In genomic region chr6:136304369-136304988, GRCm38 (mm10) we compare ENCODE assay signal across 21 mouse cellular contexts. TPM values are rescaled to one million over a fixed set of nuclear protein-coding genes. Genes with fewer than 3 reads are reported as not detected.
A peak's percentile ranks its signal among the peaks of the same experiment; 100 is the strongest.
DNase-seq lines count a peak whose midpoint lies in the region; ATAC-seq and TF ChIP-seq lines count a peak whose summit lies in the region.
"Had no signal": no experiment of that assay in that cellular context is flagged by ENCODE, and none has a peak within 500 bp of the region (broad histone marks: within the 10 kb centered on the region; RNA-seq: fewer than 3 reads in every experiment).

No protein-coding gene starts in this region.

- no peak overlapping the region for H3K4me3 ChIP-seq in hindbrain, embryonic 16.5 days (ENCODE audit: low read length)
- no peak overlapping the region for H3K4me3 ChIP-seq in hindbrain, embryonic 10.5 days
- no peak overlapping the region for H3K4me3 ChIP-seq in forebrain, embryonic 16.5 days (replicated peaks; ENCODE audit: low read length)
- H3K4me3 ChIP-seq in midbrain, postnatal 0 days (ENCODE audit: low read depth, low read length), result no peak overlapping the region
- H3K4me3 ChIP-seq in intestine, embryonic 15.5 days (replicated peaks), result no peak overlapping the region
- H3K4me3 ChIP-seq: embryonic facial prominence, embryonic 12.5 days; heart, embryonic 10.5 days had no signal

- no peak overlapping the region for H3K4me2 ChIP-seq in hindbrain, embryonic 16.5 days (ENCODE audit: low read length)
- H3K4me2 ChIP-seq in forebrain, embryonic 16.5 days (ENCODE audit: low read length), result no peak overlapping the region
- no peak overlapping the region for H3K4me2 ChIP-seq in midbrain, postnatal 0 days (ENCODE audit: low read depth, low read length, poor library complexity, severe bottlenecking)
- no peak overlapping the region for H3K4me2 ChIP-seq in intestine, embryonic 15.5 days (replicated peaks)
- H3K4me2 ChIP-seq: embryonic facial prominence, embryonic 12.5 days had no signal

- no peak for DNase-seq in hindbrain, embryonic 10.5 days (ENCODE audit: low spot score)
- DNase-seq in layer of hippocampus, adult 9-10 months (ENCODE audit: low spot score), result peak; percentile 44
- peak; percentile 55 for DNase-seq in midbrain, postnatal 0 days (ENCODE audit: low spot score)
- no peak for DNase-seq in spleen, postnatal 10 days (ENCODE audit: low spot score in 2 of 2)
- DNase-seq: adrenal gland, postnatal 36 days; cerebellum, adult 9-11 months; kidney, adult 2 months; thymus, postnatal 36 days had no signal

- peak; percentile 75 for ATAC-seq in hindbrain, embryonic 16.5 days
- ATAC-seq in forebrain, embryonic 16.5 days, result peak; percentile 80
- ATAC-seq in midbrain, postnatal 0 days (ENCODE audit: low FRiP score), result peak; percentile 78; the same call in 1 of the 2 replicates
- ATAC-seq in erythroblast, adult 5-6 weeks (replicated peaks; ENCODE audit: low FRiP score, poor library complexity, severe bottlenecking), result no peak
- no peak for ATAC-seq in intestine, embryonic 15.5 days

- peak overlapping the region; percentile 31; the same call in 1 of the 2 replicates for H3K27ac ChIP-seq in hindbrain, embryonic 16.5 days (ENCODE audit: low read depth, low read length)
- no peak overlapping the region for H3K27ac ChIP-seq in hindbrain, embryonic 10.5 days
- H3K27ac ChIP-seq in forebrain, embryonic 16.5 days (ENCODE audit: low read length), result peak overlapping the region; percentile 79
- peak overlapping the region; percentile 60; the same call in 1 of the 2 replicates for H3K27ac ChIP-seq in midbrain, postnatal 0 days (ENCODE audit: low read depth, low read length)
- H3K27ac ChIP-seq in intestine, embryonic 15.5 days, result no peak overlapping the region
- H3K27ac ChIP-seq: embryonic facial prominence, embryonic 12.5 days; heart, embryonic 10.5 days had no signal

- H3K9ac ChIP-seq in hindbrain, embryonic 16.5 days (ENCODE audit: low read depth, low read length), result no peak overlapping the region
- H3K9ac ChIP-seq in forebrain, embryonic 16.5 days (replicated peaks; ENCODE audit: low read depth, low read length), result no peak overlapping the region
- H3K9ac ChIP-seq in midbrain, postnatal 0 days (replicated peaks; ENCODE audit: low read length, poor library complexity, severe bottlenecking), result no peak overlapping the region
- H3K9ac ChIP-seq in intestine, embryonic 15.5 days, result no peak overlapping the region
- H3K9ac ChIP-seq: embryonic facial prominence, embryonic 12.5 days had no signal

- no peaks in the 10 kb centered on the region for H3K36me3 ChIP-seq in hindbrain, embryonic 16.5 days (ENCODE audit: control insufficient read depth, insufficient read depth, low read length)
- H3K36me3 ChIP-seq in hindbrain, embryonic 10.5 days, result no peaks in the 10 kb centered on the region
- no peaks in the 10 kb centered on the region for H3K36me3 ChIP-seq in forebrain, embryonic 16.5 days (ENCODE audit: control insufficient read depth, insufficient read depth)
- no peaks in the 10 kb centered on the region for H3K36me3 ChIP-seq in midbrain, postnatal 0 days (ENCODE audit: insufficient read depth, low read length)
- H3K36me3 ChIP-seq in intestine, embryonic 15.5 days, result no peaks in the 10 kb centered on the region
- H3K36me3 ChIP-seq: embryonic facial prominence, embryonic 12.5 days; heart, embryonic 10.5 days had no signal

- no peak for TF ChIP-seq CTCF in midbrain, postnatal 0 days (IDR thresholded peaks at IDR 0.05)

- no peaks in the 10 kb centered on the region for H3K27me3 ChIP-seq in hindbrain, embryonic 16.5 days (replicated peaks; ENCODE audit: control insufficient read depth, insufficient read depth, low read length)
- no peaks in the 10 kb centered on the region for H3K27me3 ChIP-seq in hindbrain, embryonic 10.5 days (ENCODE audit: insufficient read depth, poor library complexity, severe bottlenecking)
- H3K27me3 ChIP-seq in forebrain, embryonic 16.5 days (replicated peaks; ENCODE audit: control insufficient read depth, insufficient read depth, low read length), result no peaks in the 10 kb centered on the region
- H3K27me3 ChIP-seq in midbrain, postnatal 0 days (ENCODE audit: insufficient read depth, low read length), result no peaks in the 10 kb centered on the region
- H3K27me3 ChIP-seq in intestine, embryonic 15.5 days (replicated peaks), result no peaks in the 10 kb centered on the region
- H3K27me3 ChIP-seq: embryonic facial prominence, embryonic 12.5 days had no signal

- H3K4me1 ChIP-seq in hindbrain, embryonic 16.5 days (ENCODE audit: control insufficient read depth, insufficient read depth, low read depth, low read length), result peaks cover 5% of the 10 kb centered on the region; the same call in 1 of the 2 replicates
- H3K4me1 ChIP-seq in hindbrain, embryonic 10.5 days (replicated peaks), result peaks cover 8% of the 10 kb centered on the region
- H3K4me1 ChIP-seq in forebrain, embryonic 16.5 days (replicated peaks; ENCODE audit: control insufficient read depth, insufficient read depth, low read length), result peaks cover 12% of the 10 kb centered on the region; the same call in 1 of the 2 replicates
- peaks cover 4% of the 10 kb centered on the region; the same call in 1 of the 2 replicates for H3K4me1 ChIP-seq in midbrain, postnatal 0 days (ENCODE audit: insufficient read depth, low read length)
- H3K4me1 ChIP-seq in intestine, embryonic 15.5 days (replicated peaks), result no peaks in the 10 kb centered on the region
- H3K4me1 ChIP-seq: embryonic facial prominence, embryonic 12.5 days had no signal

- 65% methylated on average over 11 of the region's 11 CpGs for WGBS in hindbrain, embryonic 16.5 days
- 80% methylated on average over 11 of the region's 11 CpGs for WGBS in hindbrain, embryonic 10.5 days
- WGBS in forebrain, embryonic 16.5 days, result 70% methylated on average over 11 of the region's 11 CpGs
- WGBS in midbrain, postnatal 0 days, result 48% methylated on average over 11 of the region's 11 CpGs
- 83% methylated on average over 11 of the region's 11 CpGs for WGBS in intestine, embryonic 15.5 days

- no peaks in the 10 kb centered on the region for H3K9me3 ChIP-seq in hindbrain, embryonic 16.5 days (ENCODE audit: control insufficient read depth, low read length)
- no peaks in the 10 kb centered on the region for H3K9me3 ChIP-seq in hindbrain, embryonic 10.5 days
- no peaks in the 10 kb centered on the region for H3K9me3 ChIP-seq in forebrain, embryonic 16.5 days (ENCODE audit: control insufficient read depth, low read length)
- H3K9me3 ChIP-seq in midbrain, postnatal 0 days (ENCODE audit: low read length), result no peaks in the 10 kb centered on the region
- no peaks in the 10 kb centered on the region for H3K9me3 ChIP-seq in intestine, embryonic 15.5 days
- H3K9me3 ChIP-seq: embryonic facial prominence, embryonic 12.5 days; heart, embryonic 10.5 days had no signal

RNA-seq across cellular contexts. Expression of gene Gm8994, which starts 22.9 kb away (rescaled TPM):
- polyA plus RNA-seq in hindbrain, embryonic 16.5 days (2015; fragmentation: Nextera tagmentation; extraction: Ambion mirVana), result not detected in 2 replicates
- not detected in 2 replicates for polyA plus RNA-seq in hindbrain, embryonic 10.5 days (2016; fragmentation: Nextera tagmentation; extraction: Ambion mirVana)
- not detected in 2 replicates for polyA plus RNA-seq in forebrain, embryonic 16.5 days (2015; fragmentation: Nextera tagmentation; extraction: Ambion mirVana)
- 0.11 TPM in 1 of 2 replicates, not detected in the other for total RNA-seq in midbrain, postnatal 0 days (2014; rRNA removed)
- polyA plus RNA-seq in midbrain, postnatal 0 days (2015; fragmentation: Nextera tagmentation; extraction: Ambion mirVana), result not detected in 2 replicates
- total RNA-seq in erythroblast, adult 5-6 weeks (2015; ENCODE audit: low replicate concordance), result not detected in 2 replicates
- not detected in 2 replicates for total RNA-seq in erythroblast, adult 5-6 weeks (2017; ENCODE audit: low replicate concordance)
- not detected in 2 replicates for polyA plus RNA-seq in intestine, embryonic 15.5 days (2015; fragmentation: Nextera tagmentation; extraction: Ambion mirVana)
- total RNA-seq: adrenal gland, postnatal 36 days; gastrocnemius, adult 18-20 months; hematopoietic stem cell, adult 5-6 weeks; layer of hippocampus, postnatal 25 days; liver, adult 2 months; megakaryocyte-erythroid progenitor cell, adult 5-6 weeks had no signal
- polyA plus RNA-seq: embryonic facial prominence, embryonic 12.5 days; heart, embryonic 10.5 days; kidney, adult 2 months; liver, adult 2 months; lung, embryonic 16.5 days; neural tube, embryonic 11.5 days had no signal

Comparison
In these comparisons a context has a peak if more than half of its experiments do, and no peak if none do; other contexts are left out.
1. H3K27ac ChIP-seq: peak in hindbrain, embryonic 16.5 days (single experiment), forebrain, embryonic 16.5 days (single experiment) and midbrain, postnatal 0 days (single experiment); none in hindbrain, embryonic 10.5 days (single experiment) and intestine, embryonic 15.5 days (single experiment).
2. ATAC-seq: peak in hindbrain, embryonic 16.5 days (single experiment), forebrain, embryonic 16.5 days (single experiment) and midbrain, postnatal 0 days (single experiment); none in erythroblast, adult 5-6 weeks (single experiment) and intestine, embryonic 15.5 days (single experiment).
3. DNase-seq: peak in layer of hippocampus, adult 9-10 months (single experiment) and midbrain, postnatal 0 days (single experiment); none in hindbrain, embryonic 10.5 days (single experiment) and spleen, postnatal 10 days (0 of 2).